Mouse (Mus musculus): Measurements from ENCODE around the gene Ccdc142. TPM values are rescaled to one million over a fixed set of nuclear protein-coding genes. Genes with fewer than 3 reads are reported as not detected.

Gene Ccdc142
- 6.3 and 11.1 TPM in 2 replicates for polyA plus RNA-seq (2012; rRNA removed)

DNA sequence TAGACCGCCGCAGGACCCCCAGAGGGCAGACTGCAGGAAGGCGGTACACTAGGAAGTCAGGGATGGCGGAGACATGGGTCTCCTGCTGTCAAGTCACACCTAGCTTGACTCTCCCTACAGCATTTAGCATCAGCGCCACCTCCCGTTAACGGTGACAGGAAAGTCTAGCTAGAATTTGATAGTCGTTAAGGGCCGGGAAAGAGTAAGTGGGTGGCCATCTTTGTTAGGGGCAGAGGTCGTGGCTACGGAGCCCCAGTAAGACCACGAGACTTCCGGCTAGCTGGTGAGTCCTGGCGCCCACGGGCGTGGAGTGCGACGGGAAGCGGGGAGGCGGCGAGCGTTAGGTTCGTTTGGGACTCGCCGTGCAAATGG, at the start of gene Ccdc142, which contains the start of gene Gm42688:
Gene Ccdc142 (plus strand): TSS at position 286 of the 372 bp plus-strand sequence.
Gene Gm42688 (plus strand): TSS at position 302 of the 372 bp plus-strand sequence.
- DNase-seq (ENCODE audit: extremely low spot score in 1 of 2, low spot score in 1 of 2): peak; percentile 88 to 93

DNA sequence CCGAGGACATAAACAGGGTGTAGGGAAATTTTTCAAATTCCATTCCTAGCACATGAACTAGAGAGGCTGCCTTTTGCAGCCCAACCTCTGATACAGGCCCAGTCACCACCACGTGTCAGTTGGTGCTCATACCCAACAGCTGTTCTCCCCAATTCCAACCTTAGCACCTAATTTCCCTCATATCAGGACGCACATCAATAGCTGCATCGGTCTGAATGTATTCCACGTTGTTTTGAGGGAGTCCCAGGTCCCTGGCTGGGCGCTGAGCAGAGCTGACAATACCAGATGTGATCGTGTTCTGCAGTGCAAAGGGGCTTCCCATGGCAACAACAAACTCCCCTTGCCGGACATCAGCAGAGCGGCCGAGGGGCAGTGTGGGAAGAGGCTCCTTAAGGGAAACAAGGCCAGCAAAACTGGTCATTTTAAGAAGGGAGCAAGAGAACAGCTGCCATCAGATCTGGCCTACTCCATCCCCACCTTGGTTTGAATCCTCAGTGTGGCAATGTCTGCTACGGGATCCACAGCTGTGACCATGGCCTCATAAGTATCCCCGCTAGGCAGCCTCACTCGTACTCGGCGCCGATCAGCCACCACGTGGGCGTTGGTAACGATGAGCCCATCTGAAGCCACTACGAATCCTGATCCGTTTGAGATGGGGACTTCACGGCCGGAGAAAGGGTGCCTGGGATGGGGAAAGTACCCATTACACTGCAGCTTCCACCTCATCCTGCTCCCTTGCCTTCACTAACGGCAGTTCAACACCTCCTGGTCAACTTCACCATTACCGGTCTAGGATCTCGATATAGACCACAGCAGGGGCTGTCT, 48.1 kb upstream of the Ccdc142 start:
- peak in 1 of 2 experiments; percentile 55 for DNase-seq (ENCODE audit: extremely low spot score in 1 of 2, low spot score in 1 of 2)

DNA sequence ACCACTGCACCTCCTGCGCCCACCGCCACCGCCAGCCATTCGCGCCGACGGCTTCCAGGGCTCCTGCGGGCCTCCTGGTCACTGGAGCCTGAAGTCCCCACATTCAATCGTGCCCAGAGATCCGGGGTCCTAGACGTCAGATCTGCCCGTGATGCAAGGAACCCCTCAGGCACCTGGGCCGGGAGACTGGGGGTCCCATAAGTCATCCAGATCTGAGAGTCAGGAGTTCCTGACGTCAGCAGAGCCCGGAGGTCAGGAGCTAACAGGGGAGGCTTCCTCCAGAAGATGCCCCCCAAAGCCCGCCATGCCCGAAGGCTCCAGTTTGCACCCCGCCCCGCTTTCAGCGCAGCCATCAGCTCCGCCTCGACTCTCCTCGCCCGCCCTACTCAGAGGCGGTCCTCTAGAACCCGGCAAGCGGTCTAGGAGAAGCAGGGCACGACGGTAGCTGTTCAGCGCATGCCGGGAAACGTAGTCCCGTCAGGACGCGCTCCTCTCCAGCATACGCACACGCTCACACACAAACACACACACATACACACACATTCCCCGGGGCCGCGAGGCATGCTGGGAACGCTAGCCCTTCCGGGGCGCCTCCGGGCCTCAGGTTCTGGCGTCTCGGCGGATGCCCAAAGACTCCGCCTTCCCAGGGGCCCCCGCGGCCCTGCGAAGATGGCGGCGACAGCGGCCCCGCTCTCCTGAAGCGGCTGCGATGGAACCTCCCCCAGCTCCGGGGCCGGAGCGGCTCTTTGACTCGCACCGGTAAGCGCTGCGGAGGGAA, 47.1 kb upstream of the Ccdc142 start, which contains the start of gene Aup1:
Gene Aup1 (plus strand): TSS at position 448 of the 778 bp plus-strand sequence.
- DNase-seq (ENCODE audit: extremely low spot score in 1 of 2, low spot score in 1 of 2): peak; percentile 96 to 98

DNA sequence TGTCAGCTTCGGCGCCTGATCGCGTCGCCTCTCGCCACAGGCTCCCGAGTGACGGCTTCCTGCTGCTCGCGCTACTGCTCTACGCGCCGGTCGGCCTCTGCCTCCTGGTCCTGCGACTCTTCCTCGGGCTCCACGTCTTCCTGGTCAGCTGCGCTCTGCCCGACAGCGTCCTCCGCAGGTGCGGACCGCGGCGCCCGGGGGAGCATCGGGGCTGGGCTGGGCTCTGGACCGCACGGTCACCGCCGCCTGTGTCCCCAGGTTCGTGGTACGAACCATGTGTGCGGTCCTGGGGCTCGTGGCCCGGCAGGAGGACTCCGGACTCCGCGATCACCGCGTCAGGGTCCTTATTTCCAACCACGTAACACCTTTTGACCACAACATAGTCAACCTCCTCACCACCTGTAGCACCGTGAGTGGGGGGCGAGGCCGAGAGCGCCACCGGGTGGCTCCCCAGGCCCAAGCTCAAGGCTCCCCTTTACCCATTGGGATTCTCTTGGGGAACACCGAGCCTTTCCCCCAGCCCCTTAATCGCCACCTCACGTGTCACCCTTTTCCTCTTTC, 46.5 kb upstream of the Ccdc142 start, which contains the start of gene Htra2:
Gene Htra2 (minus strand): TSS at position 403 of the 561 bp plus-strand sequence.
- peak in 1 of 2 experiments; percentile 36 for DNase-seq (ENCODE audit: extremely low spot score in 1 of 2, low spot score in 1 of 2)

DNA sequence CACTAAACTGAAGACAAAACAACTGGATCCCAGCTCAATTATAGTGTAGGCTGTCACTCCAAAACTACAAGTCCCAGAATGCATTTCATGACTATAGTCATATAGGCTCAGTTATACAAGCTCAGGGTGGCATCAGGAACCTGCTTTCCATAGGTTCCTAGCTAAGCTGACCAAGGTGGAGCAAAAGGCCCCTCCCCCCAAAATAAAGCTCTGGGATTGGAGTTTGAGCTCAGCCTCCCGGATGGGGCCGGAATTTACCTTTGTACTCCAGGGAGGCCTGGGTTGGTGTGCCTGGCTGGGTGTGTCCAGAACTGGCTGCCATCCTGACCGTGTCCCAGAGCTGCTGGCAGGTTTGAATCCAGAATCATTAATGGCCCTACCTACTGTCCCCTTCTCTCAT, 43.6 kb upstream of the Ccdc142 start, which contains the start of gene Dqx1:
Gene Dqx1 (plus strand): TSS at position 55 of the 400 bp plus-strand sequence.
- peak; percentile 43 to 50 for DNase-seq (ENCODE audit: extremely low spot score in 1 of 2, low spot score in 1 of 2)

DNA sequence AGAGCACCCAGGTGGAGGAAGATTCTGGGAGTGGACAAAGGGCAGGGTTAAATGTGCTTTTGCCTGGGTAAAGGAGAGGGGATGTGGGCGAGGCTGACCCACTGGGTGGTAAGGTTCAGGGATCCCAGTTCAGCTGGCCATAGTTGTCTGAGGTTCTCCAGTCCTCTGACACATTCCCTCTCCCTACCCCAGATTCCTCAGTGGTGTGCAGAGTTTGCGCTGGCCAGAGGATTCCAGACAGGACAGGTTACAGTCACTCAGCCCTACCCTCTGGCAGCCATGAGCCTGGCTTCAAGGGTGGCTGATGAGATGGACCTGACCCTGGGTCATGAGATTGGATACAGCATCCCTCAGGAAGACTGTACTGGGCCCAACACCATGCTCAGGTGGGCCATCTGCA, 42.7 kb upstream of the Ccdc142 start:
- no peak for DNase-seq (ENCODE audit: extremely low spot score in 1 of 2, low spot score in 1 of 2)

DNA sequence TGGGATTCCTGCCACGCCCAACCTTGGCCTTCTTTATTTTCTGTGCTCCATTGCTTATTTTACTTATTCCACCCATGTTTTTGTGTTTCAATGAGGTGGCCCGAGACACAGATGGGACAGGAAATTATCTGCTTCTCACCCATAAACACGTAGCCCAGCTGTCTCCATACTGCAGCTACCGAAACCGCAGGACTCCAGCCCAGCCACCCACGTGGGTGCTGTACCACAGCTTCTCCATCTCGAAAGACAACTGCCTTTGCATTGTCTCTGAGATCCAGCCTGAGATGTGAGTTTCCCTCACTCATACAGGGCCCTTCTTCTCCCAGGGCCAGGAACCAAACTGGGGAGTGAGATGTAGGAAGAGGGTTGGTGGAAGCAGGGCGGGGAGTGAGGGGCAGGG, 35.4 kb upstream of the Ccdc142 start:
- no peak for DNase-seq (ENCODE audit: extremely low spot score in 1 of 2, low spot score in 1 of 2)

DNA sequence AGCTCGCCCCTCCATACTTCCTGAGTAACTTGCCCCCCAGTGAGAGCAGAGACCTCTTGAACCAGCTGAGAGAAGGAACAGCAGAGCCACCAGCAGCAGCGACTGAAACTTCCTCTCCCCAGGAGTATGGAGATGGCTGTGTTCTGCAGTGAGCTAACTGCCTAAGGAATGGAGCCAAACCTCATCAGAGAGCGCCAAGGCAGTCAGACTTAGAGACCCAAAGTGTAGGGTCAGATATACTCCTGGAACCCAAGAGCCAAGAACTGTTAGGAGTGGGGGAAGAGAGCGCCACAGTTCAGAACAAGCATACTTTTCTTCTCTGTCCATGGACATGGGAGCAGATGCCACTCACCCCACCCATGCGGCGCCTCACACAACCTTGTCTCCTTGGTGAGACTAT, 35.0 kb upstream of the Ccdc142 start:
- no peak for DNase-seq (ENCODE audit: extremely low spot score in 1 of 2, low spot score in 1 of 2)

DNA sequence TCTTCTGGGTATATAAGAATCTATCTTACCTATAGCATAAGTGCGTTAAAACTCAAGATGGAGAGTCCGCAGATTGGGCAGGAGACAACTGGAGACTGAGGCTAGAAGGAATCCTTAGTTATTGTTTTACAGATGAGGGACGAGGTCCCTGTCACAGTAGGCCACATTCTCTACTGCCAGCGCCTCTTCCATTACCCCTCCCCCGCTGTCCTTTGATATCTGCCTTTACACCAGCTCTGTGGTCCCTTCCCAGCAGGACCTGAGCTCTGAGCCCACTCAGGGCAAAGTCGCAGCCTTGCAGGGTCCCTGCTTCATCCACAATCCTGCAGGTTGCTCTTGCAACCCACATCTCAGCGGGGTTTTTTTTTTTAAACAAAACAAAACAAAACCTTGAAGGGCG, 33.2 kb upstream of the Ccdc142 start:
- DNase-seq (ENCODE audit: extremely low spot score in 1 of 2, low spot score in 1 of 2): no peak

DNA sequence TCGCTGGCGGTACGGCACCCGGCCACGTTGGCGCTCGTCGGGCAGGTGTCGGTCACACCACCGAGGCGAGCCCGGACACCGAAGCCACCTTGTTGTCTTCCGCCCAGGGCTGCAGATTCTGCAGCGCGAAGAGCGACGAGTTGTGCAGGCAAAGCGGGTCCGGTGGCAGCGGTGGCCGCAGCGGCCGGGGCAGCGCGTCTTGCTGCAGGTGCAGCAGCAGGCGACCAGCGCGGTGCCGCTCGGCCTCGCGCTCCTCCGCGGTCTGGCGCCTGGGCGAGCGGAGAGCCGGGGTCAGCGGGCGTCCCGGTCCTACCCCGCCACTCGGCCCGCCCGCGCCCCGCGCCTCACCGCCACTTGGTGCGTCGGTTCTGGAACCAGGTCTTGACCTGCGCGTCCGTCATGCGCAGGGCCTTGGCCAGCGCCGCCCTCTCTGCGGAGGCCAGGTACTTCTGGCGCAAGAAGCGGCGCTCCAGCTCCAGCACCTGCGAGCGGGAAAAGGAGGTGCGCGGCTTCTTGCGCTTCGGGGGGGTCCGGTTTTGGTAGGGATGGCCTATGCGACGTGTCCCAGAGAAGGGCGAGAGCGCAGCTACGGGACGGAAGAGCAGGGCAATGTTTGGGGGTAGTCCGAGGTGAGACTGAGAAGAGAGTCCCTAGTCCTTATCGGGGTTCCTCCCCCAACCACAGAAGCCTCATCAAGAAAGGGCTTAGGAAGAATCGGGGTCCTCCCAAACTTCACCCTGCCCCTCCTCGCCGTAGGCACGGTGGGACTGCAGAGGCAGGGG, 32.5 kb upstream of the Ccdc142 start:
- no peak for DNase-seq (ENCODE audit: extremely low spot score in 1 of 2, low spot score in 1 of 2)

DNA sequence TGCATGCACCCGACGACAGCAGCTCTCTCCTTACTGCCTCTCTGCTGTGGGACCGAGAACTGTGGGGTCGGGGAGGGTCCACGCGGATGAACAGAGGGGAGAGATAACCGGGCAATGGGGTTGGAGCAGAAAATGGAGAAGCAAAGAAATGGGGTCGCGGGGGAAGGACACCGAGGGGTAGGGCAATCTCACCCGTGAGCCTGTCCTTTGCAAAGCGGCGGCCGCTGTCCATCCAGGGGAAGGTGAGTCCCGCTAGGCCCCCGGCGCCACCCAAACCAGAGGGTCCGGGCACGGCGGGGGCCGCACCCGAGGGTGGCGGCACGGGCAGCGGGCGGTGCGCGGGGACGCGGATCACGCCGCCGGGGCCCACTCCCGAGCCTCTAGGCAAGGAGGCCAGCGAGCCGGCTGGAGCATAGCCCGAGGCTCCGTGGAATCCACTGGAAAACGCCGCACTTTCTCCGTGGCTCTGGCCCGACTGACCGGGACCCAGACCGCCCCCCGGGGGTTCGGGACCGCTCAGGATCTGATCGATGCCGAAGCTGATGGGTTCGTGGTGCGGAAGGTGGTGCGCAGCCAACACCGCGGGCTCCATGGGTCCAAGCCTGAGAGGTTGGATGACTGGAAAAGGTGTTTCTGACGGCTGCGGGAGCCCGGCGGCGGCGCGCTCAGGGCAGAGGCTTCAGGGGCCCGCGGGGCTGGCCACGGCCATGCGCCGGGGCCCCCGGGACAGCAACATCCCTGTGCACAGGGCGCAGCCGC, 31.7 kb upstream of the Ccdc142 start:
- DNase-seq (ENCODE audit: extremely low spot score in 1 of 2, low spot score in 1 of 2): no peak

DNA sequence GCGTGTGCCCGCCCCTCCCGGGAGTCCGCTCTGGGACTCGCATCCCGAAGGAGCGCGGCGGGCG, 31.3 kb upstream of the Ccdc142 start, which contains the start of gene Tlx2:
Gene Tlx2 (minus strand): TSS at position 47 of the 64 bp plus-strand sequence.
- no peak for DNase-seq (ENCODE audit: extremely low spot score in 1 of 2, low spot score in 1 of 2)

DNA sequence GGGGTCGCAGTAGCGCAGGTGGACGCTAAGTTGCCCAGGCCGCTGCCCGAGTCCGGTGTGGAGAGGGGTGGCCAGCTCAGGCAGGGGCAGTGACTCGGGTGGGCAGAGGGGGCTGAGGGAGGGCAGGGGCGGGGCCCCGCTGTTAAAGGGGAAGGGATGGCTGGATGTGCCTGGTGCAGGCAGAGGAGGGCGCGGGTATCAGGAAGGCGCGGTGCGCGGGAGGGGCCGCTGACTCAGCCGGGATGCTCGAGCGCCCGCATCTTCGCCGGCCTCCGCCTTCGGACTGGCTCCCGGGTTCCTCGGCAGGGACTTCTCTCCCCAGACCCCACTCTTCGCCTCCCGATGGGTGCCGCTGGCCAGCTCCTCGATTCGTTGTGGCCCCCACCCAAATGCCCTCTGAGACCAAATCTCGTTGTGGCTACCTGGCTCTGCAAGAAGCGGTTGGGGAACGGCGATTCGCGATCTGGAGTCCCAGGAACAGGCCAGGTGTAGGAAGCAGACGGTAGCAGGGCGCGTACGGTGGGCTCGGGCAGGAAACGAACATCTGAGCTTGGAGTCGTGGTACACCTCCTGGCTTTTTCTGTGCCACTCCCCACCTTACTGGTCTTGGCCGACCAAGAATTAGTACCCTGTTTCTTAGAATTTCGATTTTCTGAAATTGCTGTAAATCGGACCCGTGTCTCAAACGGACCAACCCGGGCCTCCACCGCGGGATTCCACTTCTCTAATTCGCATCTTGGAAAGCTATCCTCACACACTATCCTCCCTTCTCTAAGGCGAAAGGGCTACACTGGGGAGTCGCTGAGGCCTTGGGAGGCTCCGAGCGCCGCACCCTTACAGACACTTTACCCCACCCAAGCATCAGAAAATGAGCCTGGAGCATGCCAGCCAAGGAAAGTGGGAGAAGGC, 30.8 kb upstream of the Ccdc142 start:
- no peak for DNase-seq (ENCODE audit: extremely low spot score in 1 of 2, low spot score in 1 of 2)

DNA sequence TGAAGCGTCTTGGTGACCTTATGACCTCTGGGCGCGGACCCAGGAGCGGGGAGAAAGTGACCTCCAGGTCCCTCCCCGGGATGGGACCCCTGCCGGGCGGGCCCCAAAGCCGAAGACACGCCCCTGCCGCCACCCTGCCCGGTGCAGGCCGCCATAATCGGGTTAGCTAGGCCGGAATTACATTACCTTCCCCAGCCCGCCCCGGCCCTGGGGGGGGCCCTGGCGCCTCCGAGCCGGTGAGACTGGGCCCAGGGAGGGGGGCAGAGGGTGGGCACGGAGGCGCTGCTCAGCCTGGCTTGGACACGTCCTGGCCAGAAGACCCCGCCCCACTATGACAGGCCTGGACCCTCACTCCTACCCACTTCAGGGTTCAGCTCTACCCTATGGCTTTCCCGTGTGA, 30.2 kb upstream of the Ccdc142 start:
- no peak for DNase-seq (ENCODE audit: extremely low spot score in 1 of 2, low spot score in 1 of 2)

DNA sequence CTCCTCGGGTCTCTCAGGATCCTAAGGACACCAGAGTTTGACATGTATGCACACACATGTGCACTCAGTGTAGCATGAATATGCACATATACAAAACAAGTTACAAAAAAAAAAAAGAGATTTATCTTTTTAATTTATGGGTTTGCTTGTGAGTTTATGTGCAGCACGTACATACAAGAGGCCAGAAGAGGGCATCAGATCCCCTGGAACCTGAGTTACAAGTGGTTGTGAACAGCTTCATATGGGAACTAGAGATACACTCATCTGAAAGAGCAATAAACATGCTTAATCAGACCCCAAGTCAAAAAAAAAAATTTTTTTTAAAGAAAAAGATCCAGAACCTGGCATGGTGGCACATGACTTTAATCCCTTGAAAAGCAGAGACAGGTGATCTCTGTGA, 26.4 kb upstream of the Ccdc142 start:
- no peak for DNase-seq (ENCODE audit: extremely low spot score in 1 of 2, low spot score in 1 of 2)

DNA sequence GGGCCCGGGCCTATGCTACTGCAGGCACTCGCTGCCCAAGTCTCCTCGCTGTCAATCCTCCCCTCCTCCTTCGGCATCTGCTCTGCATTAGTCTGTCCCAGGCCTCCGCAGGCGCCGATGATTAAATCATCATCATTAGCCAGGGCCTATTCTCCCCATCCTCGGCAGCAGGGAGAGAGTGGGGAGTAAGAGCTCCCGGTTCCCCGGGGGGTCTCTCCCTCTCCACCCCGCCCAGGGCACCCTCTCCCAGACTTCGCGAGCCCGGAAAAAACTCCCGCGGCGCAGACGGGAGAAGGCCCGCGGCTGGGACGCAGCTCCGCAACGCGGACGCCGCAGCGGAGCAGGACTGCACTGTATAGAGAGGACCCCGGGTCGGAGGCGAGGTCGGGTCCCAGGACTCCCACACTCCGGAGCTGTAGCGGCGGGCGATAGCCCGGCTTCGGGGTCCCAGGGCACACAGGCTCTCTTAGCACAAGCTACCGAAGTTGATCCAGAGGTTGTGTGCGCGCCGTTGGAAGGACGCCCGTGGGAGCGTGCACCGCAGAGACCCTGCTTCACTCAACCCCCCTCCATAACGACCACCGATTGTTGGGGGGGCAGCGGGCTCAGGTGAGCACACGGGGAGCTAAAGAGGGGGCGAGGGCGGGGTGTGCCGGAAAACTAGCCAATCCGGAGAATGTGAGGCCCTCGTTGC, 23.6 kb upstream of the Ccdc142 start, which contains the start of gene Pcgf1:
Gene Pcgf1 (plus strand): TSS at position 240 of the 694 bp plus-strand sequence.
- DNase-seq (ENCODE audit: extremely low spot score in 1 of 2, low spot score in 1 of 2): peak in 1 of 2 experiments; percentile 42

DNA sequence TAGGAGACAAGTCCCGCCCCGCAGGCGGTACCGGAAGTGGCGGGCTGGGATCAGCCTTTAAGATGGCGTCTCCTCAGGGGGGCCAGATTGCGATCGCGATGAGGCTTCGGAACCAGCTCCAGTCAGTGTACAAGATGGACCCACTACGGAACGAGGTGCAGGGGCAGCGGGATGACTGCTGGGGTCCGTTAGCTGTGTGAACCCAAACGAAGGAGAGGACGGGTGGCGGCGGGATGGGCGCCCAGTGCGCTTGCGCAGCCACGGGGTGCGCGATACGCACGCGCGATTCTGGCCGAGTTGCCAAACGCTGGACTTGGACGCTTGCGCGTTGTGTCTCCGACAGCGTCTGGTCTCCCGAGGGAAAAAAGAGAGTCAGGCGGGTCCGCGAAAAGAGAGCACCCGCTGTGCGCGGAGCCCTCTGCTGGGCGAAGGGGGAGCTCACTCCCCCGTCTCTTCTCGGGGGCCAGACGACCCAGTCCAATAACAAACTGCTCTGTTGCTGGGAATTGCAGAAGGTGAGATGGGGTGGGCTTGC, 23.0 kb upstream of the Ccdc142 start:
- peak; percentile 96 to 100 for DNase-seq (ENCODE audit: extremely low spot score in 1 of 2, low spot score in 1 of 2)

DNA sequence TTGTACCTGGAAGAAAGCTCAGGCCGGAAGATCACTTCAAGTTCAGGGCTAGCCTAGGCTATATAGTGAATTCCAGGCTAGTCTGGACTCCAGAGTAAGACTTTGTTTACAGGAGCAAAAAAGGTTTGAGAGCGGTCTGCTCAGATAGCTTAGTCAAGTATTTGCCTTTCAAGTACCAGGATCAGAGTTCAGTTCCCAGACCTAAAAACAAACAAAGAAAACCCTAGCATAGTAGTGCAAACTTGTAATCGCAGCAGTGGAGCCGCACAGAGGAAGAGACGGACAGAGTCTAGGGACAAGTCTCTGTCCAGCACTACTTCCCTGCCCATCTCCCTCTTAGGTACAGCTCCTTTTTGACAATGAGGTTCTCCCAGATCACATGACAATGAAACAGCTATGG, 21.2 kb upstream of the Ccdc142 start:
- DNase-seq (ENCODE audit: extremely low spot score in 1 of 2, low spot score in 1 of 2): no peak

Measured in frontal cortex, adult 2 months (tissue).